Mouse (Mus musculus): Measurements from ENCODE around the gene Hnrnpa1.
"Not testable (repeated sequence)": the region's sequence is repeated elsewhere in the genome, so short reads cannot be mapped to it uniquely, and the experiment has no call there.

Gene Hnrnpa1

DNA sequence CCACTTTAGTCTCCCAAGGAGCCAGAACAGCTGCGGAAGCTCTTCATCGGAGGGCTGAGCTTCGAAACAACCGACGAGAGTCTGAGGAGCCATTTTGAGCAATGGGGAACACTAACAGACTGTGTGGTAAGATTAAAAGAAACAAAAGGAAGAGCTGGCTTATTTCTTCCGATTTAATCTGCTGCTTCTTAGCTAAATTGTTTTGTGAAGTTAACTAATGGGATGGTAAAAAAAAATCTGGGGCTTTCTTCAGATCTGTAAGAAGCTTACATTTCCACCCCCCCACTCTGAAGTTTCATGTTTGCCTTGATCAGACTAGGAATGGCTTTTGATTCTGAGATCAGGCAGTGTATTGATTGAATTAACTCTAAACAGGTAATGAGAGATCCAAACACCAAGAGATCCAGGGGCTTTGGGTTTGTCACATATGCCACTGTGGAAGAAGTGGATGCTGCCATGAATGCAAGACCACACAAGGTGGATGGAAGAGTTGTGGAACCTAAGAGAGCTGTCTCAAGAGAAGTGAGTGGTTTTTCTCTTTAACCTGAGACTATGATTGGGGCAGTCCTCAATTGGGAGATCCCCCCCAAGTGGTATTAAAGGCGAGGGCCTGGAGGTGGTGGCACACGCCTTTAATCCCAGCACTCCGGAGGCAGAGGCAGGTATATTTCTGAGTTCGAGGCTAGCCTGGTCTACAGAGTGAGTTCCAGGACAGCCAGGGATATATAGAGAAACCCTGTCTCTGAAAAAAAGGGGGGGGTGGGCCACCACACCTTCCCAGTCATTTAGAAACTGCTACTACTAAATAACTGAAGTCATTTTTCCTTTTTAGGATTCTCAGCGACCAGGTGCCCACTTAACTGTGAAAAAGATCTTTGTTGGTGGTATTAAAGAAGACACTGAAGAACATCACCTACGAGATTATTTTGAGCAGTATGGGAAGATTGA is 1.1 kb downstream of the Hnrnpa1 start:
- not testable (repeated sequence) for DNase-seq (ENCODE audit: low spot score in 2 of 2)

DNA sequence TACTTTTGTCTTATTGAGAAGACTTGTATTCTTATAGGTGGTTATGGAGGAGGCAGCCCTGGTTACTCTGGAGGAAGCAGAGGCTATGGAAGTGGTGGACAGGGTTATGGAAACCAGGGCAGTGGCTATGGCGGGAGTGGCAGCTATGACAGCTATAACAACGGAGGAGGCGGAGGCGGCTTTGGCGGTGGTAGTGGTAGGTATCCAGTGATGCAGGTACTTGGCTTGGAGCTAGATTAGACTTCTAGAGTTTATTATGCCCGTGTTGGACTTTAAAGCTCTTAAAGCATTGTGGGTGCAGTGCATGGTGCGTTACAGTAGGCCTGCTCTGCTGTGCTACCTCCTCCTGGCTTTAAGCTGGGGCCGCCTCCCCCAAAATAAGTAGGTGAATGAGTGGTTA is 2.7 kb downstream of the Hnrnpa1 start:
- no peak for DNase-seq (ENCODE audit: low spot score in 2 of 2)

DNA sequence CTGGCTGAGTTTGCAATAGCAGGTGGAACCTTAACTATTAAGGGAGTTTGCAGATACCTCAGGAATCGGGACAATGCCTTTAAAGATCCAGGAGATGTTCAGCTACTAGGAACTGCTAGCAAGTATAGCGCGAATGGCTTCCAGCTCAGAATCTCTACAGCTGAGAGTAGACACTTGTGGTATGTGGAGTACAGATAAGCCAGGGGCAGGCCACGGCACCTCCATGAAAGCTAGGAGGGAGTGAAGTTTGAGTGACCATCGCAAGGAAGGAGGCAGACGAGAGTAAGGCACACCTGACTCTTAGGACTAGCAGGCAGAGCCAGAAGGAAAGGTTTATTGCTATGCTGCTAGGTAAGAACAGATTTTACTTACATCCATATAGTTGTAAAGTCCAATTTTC is 5.4 kb downstream of the Hnrnpa1 start:
- no peak for DNase-seq (ENCODE audit: low spot score in 2 of 2)

DNA sequence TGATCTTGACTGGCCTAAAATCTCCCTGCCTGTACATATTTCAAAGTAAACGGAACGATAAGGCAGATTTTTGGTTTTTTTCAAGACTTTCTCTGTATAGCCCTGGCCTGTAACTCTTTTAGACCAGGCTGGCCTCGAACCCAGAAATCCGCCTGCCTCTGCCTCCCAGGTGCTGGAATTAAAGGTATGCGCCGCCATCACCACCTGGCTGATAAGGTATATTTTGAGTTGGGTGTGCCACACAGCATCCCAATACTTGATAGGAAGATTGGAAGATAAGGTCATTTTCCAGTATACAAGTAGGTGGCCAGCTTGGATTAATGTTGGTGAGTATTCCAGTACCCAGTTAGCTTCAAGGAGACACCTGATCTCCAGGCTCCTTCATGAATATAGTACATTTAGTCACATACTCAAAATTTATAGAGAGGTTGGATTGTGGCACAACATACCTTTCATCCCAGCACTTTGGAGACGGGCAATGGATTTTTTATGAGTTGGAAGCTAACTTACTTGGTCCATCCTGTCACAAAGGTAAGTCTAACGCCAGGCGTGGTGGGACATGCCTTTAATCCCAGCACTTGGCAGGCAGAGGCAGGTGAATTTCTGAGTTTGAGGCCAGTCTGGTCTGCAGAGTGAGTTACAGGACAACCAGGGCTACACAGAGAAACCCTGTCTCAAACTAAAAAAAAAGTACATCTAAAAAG is 7.0 kb downstream of the Hnrnpa1 start:
- DNase-seq (ENCODE audit: low spot score in 2 of 2) = no peak

DNA sequence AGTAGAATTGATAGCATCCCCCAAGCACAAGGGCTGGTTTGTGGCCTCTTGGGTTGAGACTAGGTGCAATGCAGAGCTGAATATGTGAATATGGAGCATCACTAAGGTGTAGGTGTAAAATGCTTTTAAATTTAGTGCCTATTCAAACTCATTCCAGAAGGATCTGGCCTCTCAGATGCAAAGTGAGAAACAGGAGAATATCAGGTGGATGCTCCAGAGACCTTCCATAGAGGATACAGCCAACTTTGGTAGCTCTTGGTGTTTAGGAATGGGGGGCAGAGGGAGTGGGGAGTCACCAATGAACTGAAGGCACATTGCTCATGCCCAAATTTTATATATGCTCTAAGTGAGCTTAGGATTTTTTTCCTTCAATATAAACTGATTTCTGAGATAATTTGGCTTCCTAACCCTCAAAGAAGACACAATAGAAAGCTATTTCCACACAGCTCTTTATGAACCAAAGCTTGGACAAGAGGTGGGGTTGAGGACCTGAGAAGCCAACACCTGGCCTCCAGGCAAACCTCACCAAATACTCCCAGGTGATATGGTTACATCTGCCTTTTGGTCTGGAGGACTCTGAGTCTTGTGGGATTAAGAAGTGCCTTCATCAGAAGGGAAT is 7.7 kb downstream of the Hnrnpa1 start:
- no peak for DNase-seq (ENCODE audit: low spot score in 2 of 2)

DNA sequence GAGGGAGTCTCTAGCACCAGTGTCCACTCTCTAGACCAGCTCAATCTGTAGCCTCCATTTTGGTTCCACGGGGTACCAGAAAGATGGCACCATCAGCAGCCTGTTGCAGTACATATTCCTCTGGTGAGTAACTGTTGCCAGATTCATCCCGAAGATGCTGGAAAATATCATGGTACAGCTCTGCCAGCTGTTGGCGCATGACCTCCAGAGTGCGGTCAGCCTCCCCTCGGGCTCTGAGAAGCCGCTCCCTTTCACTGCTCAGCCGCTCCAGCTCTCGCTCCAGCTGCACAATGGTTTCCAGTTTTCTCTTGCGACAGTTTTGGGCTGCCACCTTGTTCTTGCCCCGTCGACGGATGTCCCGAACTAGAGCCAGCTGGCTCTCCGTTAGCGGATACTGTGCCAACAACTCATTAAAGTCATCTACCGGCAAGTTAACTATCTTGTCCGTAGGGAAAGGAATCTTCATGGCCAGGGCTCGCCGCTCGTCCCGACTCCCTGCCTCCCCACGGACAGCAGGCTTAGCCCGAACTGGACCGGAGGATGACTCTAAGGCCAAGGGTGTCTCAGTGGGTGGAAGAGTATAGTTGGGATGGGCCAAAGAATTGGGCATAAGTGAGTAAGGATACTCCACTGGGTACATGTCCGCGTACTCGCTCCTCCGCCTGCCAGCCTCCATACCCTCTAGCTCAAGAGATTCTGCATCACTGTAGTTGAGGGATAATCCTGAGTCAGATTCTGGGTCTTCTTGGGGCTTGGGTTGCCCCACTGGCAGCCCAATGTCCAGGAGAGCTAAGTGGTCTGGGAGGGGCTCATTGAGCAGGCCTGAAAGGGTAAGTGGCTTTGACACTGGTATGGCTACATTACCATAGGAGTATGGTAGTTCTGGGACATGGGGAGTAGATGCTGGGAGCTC is 8.4 kb downstream of the Hnrnpa1 start:
- no peak for DNase-seq (ENCODE audit: low spot score in 2 of 2)

DNA sequence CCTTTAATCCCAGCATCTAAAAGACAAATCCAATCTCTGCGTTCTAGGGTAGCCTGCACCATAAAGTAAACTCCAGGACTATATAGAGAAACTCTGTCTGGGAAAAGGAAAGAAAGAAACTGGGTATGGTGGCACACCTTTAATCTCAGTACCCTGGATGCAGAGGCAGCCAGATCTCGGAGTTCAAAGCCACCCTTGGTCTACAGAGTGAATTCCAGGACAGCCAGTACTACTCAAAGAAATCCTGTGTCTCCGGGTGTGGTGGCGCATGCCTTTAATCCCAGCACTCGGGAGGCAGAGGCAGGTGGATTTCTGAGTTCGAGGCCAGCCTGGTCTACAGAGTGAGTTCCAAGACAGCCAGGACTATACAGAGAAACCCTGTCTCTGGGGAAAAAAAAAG is 9.3 kb downstream of the Hnrnpa1 start:
- not testable (repeated sequence) for DNase-seq (ENCODE audit: low spot score in 2 of 2)

DNA sequence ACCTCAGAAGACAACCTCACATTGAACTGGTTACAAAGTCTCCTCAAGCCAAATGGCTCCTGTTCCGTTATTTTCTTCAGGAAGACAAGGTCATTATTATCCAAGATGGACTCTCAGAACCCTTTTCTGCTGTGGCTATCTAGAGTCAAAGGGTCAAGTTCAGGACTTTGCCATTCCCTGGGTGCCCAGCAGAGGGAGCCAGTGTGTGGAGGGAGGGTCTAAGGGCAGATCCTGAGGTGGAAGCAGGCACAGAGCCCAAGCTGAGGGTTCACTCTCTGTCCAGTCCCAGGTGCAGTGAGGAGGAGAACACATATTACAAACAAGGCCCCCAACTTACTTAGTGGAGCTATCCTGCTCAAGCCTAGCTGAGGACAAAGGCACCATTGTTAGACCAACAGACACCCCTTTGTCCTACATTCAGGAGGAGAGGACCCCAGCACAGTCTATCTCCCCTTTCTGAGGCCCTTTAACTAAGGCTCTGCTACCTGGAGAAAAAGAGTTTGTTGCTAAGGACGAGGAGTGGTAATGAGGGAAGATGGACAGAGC is 10.0 kb downstream of the Hnrnpa1 start:
- peak in 1 of 2 experiments; percentile 38 for DNase-seq (ENCODE audit: low spot score in 2 of 2)

DNA sequence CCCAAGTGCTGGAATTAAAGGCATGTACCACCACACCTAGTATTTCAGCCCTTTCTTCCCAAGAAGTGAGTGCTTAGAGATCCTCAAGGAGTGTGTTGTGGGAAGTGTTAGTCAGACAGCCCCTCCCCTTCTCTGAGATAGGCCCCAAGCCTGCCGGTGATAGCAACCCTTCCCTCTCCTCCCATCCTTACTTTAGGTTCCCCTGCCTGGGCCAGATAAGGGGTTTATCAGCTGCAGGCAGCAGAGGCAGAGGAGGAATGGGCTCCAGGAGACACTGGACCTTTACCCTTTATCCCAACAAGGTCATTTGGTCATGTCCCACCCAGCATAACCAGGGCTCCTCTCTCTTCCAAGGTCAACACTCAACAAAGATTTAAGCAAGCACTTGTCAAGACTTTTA is 11.4 kb downstream of the Hnrnpa1 start:
- DNase-seq (ENCODE audit: low spot score in 2 of 2) = no peak

DNA sequence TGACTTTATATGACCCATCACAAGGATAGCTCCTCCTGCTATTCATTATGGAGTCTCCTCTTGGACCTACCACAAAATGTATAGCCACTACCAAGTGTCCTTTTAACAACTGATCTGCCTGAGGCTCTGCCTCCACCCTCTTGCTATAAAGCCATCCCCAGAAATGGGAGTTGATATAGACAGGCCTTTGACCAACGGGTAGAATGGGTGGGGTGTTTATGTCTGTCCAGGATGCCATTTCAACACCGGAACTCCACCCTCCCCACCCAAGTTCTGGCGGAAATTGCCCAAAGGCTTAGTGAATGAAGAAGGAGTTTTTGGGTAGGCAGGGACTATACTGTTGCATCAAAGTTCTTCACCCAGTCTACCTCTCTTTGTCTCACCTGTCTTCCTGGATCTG is 12.4 kb downstream of the Hnrnpa1 start:
- no peak for DNase-seq (ENCODE audit: low spot score in 2 of 2)

DNA sequence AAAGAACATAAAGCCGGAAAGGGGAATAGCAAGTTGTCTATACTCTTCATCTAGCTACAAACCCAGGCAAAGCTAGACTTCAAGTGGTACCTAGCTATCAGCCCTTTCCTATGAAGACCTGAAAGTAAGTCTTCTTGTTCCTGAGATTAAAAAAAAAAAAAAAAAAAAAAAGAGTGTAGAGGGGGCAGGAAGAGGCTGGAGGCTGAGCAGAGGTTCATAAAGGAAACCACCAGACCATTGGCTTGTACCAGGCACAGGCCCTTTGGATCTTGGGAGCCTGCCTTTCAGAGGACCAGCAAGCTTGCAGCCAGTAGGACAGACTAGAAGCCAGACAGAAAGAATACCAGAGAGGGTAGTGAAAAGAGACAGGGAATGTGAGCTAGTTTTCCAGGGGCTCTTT is 13.1 kb downstream of the Hnrnpa1 start:
- DNase-seq (ENCODE audit: low spot score in 2 of 2) = no peak

DNA sequence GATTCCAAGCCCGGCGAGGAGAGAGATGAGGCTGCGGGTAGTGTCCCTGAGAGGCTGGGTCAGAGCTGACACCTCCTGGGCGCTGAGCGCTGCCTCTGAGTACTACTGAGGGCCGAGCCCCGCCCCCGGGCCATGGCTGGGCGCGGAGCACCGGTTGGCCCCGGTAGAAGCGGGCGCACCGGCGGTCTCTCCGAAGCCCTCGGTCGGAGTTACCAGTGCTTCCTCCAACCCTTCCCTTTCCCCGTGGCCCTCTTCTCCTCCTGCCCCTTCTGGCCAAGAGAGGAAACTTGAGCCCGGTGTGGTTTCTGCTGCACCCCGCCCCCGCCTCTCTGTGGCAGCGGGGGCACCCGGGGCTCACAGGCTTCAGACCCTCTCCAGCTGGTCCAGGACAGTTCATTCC is 14.9 kb downstream of the Hnrnpa1 start:
- DNase-seq (ENCODE audit: low spot score in 2 of 2) = no peak

DNA sequence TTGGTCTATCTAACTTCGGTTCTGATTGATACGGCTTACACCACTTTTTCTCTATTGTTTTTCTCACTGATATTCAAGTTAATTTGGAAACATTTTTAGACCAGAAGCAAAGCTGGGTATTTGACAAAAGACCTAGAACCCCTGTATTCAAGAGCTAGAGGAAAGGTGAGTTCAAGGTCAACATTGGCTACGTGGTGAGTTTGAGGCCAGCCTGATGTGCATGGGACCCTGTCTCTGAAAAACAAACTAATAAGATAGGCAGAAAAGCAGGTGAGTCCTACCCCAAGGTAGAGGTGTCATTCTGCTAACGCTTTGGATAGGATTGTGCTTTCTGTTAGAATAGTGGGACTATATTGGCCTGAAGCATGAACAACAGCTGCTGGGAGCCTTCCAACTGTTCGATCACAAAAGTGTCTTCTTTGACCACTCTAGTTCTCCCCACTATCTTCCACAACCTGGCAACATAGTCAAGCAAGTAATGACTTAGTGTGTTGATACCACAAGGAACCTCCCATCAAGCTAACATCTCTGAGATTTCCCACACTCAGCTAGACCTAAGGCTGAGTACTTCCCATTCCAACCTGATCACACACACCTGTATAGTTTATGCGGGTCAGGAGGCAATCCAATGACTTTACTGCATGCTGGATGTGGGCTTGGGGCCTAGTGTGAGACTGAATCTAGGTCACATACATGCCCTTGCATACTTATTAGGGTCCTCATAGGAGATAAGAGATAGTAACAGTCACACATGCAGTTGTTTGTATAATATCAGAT is 16.2 kb downstream of the Hnrnpa1 start:
- no peak for DNase-seq (ENCODE audit: low spot score in 2 of 2)

DNA sequence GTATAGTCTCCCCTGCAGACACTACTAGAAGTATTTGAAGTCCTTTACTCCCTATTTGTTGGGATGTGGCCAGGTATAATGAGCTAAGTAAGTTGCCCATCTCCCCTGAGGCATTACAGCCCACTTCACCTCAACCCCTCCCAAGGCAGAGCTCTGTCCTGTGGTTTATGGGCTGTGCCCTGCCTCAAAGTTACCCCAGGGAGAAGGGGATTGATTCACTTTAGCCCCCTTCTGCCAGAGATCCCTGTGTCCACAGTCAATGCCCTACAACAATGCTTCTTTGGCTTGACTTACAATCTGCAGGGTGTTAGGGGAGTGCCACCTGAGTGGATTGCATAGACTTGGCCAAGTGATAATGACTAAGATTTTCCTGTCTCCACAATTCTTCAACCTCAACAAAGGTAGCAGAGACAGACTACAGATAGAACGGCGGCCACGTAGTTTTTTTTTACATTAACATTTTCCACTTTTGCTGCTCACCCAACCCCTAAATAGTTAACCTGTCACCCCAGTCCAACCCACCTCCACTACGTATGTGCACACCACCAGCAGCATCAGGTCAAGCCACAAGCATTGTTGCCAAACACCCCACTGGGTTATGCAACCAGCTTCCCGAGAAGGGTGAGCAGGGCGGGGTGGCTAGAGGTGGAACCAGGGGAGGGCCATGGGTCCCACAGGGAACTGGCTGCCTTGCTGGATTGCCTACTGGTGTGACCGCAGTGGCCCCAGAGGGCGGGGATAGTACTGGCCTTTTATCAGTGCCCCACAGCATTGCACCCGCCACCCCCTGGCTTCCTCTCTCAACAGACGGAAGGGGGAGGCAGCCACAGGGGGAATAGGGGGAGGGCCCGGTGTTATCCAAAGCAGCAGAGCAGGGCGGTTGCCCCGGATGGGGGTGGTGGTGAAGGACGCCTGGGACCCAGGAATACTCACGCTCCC is 17.8 kb downstream of the Hnrnpa1 start, which contains the start of gene Nfe2:
Gene Nfe2, minus strand, starts transcription at position 614 of the 939 bp plus-strand sequence.
- no peak for DNase-seq (ENCODE audit: low spot score in 2 of 2)

DNA sequence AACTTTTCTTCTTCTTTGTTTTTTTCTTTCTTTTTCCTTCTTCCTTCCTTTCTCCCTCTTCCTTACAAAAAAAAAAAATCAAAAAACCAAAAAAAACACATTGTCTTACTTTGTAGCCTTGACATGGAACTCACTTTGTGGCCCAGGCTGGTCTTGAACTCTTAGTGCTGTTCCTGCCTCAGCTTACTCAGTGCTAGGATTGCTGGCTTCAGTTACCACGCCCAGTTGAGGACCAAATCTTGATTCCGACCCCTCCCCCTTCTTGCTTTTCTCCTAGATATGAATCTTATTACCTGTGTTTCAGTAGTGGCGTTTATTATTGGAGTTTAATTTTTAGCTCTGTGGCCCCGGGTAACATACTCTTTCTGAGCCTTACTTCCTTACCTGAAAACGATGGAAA is 18.9 kb downstream of the Hnrnpa1 start:
- no peak for DNase-seq (ENCODE audit: low spot score in 2 of 2)

DNA sequence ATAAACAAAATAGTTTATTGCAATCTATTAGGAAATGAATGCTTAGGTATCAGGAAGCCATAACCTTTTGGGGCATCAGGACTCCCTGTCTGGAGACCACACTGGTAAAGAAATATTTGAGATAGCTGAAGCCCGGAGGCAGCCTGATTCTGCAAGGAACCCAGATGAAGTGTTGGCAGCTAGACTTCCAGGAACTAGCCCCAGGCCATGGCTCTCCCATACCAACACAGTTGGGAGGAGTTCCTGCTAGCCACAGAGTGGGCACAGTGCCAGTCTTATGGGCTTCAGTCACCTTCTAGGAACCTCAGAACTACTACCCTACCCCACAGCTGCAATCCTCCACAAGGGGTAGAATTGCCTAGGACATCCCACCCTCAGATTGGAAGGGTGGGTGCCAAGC is 19.8 kb downstream of the Hnrnpa1 start:
- no peak for DNase-seq (ENCODE audit: low spot score in 2 of 2)

DNA sequence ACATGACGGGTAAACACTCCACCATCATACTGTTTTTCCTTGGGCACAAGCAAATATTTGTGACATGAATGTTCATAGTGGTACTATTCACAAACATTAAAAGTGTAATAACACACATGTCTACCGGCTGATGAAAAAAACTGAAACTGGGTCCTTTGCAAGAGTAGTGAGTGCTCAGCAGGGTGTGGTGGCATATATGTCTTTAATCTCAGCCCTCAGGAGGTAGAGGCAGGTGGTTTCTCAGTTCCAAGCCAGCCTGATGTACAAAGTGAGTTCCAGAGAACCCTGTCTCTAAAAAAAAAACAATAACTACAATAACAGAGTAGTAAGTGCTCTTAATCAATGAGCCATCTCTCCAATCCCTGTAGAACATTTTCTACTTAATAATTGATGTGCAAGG is 24.6 kb downstream of the Hnrnpa1 start:
- no peak for DNase-seq (ENCODE audit: low spot score in 2 of 2)

DNA sequence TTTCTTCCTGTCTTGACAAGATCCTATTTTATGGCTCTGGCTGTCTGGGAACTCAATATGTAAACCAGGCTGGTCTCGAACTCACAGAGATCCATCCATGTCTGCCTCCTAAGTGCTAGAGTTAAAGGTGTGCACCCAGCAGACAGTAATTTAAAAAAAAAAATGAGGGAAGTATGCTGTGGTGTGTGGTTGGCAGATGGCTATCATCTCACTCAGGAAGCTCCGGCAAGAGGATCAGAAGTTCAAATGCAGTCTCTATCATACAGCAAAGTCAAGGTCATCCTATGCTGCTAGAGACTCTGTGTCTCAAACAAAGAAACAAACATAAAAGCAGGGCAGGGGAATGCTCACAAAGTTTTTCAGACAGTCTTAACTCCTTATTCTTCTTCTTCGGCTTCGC is 28.7 kb downstream of the Hnrnpa1 start:
- no peak for DNase-seq (ENCODE audit: low spot score in 2 of 2)
